Mouse (Mus musculus) CD8-positive naive resting alpha-beta T cell, adult 2 months (primary cell): Measurements from ENCODE around the gene 2310022B05Rik.

Source experiments
- DNase-seq, 2 experiments: peaks; one replicate each; pipeline ENCODE4 v3.0.0; 2022; ENCODE audit warnings: low read depth in 2 of 2, low spot score in 2 of 2

2310022B05Rik gene

DNA sequence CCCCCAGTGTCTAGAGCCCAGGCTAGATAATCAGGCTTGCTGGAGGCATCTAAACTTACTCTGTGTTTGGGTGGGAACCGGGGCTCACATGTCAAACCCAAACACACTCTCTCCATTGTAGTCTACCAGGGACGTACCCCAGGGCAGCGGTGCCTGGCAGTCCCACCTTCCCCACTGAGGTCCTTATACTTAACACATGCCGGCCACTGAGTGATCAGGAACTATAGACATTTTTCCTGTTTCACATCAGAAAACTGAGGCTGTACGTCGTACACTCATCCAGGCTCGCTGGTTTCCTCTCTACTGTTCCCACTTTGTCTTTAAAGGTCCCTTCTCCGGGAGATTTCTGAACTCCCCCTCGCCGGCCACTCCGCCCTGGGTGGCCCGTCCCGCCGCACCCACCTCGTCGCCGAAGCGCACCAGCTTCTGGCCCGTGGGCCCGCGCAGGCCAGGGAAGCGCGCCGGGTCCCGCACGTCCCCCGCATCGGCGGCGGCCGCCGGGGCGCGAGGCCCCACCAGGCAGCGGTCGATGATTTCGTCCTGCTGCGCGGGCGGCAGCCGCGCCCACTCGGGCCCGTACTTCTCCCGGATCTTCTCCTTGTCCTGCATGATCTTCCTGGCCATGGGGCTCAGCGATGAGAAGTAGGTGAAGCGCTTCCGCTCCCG lies 590 bp downstream of the 2310022B05Rik start:
- DNase-seq: peak in 1 of 2 experiments; percentile 5

DNA sequence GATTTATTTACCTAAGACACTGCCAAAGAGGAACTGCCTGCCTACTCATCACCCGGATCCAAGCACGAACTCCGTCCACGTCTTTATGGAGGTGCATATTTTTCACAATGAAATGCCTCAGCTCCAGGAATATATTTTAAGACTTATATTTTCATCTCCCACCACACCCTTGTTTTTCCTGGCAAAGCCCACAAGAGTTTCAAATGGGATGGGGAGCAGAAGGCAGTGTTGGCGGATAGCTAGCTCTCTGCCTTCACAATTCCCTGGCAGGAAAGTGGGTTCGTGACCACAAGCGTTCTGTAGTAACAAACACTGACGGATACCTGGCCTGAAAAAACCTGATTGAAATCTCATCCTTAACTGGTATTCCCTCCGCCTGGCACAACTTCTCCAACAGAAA lies 1.4 kb downstream of the 2310022B05Rik start:
- DNase-seq: no peak

DNA sequence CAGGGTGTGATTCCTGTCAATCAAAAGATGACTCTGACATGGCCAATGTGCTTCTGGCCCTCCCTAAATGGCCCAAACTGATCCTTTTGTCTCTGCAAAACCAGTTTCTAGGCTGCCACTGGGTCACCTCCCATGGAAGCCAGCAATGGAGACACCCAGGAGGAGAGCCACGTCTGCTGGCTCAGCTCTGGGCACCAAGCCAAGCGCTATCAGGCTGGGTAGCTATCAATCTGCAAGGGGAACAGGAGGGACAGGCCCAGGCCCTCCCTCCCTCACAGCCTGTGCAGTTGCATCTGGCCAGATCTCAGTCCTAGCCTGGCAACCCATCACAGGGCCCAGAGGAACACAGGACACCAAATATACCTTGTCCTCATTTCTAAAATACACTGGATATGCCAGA lies 4.8 kb downstream of the 2310022B05Rik start:
- DNase-seq: no peak

DNA sequence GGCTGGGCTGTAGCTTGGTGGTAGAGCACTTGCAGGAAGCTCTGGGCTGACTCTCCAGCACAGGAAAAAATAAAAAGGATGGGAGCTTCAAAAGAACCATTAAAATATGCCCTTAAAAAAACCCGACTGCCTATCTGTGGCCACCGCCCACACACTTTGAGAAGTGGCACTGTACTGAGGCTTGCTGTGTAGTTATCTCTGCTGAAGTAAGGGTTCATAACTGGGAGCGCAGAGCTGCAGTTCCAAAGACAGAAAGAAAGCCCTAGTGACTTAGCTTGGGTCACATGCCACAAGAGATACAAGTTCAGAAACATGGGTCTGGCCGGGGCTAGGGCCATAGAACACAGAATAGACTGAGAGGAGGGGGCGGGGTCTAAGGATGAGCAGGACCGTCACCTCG lies 5.2 kb downstream of the 2310022B05Rik start:
- no peak for DNase-seq

DNA sequence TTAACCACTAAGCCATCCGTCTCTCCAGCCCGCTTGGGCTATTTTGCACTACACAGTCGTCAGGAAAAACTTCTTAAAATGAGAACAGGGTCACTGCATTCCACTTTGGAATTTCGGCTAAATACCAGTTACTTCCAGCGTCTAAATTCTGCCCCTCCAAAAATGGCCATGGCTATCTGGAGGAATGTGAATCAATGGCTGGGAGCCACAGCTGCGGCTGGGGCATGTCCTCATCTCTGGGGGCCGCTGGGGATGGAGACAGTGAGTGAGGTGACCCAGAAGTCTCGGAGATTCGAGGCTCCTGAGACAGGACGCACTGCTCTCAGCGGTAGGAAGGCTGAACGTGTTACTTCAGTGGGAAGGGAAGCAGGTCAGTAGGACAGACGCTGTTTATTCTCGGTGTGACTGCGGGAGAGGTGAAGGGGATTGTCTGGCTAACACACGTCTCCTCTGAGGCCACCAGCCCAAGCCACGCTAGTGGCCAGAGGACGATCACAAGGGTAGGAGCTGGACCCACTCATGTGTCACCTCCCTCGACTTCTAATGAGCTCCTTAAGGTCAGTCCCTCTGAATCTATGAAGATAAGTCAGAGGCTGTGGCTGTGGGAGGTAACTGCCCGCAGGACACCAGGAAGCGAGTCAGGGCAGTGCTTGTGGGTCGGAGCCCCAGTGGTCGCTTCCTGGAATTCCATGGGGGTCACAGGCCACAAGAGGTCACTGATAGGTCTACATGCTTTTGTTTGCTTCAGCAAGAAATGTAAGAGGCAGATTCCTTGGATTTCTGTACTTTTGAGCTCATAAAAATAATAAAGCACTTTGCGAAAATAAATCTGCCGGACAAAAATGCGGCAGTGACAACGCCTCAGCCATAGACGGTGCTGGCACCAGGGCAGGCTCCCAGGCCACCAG lies 9.3 kb downstream of the 2310022B05Rik start:
- no peak for DNase-seq

DNA sequence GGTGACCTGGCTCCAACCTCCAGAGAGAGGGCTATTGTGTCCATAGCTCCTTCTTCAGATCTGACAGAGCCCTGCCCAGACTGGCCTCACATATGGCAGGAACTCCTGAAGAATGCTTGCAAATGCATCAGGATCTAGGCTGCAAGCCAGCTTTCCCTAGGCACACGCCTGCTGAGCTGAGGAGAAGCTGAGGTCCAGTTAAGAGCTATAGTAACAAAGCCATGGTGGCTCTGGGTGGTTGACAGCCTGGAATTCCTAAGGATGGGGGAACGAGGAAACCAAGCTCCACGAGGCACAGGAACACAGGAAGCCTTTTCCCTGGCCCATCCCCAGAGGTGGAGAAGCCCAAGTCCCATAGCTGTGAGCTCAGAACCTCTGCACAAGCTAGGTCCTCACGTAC lies 10.6 kb downstream of the 2310022B05Rik start:
- DNase-seq: no peak

DNA sequence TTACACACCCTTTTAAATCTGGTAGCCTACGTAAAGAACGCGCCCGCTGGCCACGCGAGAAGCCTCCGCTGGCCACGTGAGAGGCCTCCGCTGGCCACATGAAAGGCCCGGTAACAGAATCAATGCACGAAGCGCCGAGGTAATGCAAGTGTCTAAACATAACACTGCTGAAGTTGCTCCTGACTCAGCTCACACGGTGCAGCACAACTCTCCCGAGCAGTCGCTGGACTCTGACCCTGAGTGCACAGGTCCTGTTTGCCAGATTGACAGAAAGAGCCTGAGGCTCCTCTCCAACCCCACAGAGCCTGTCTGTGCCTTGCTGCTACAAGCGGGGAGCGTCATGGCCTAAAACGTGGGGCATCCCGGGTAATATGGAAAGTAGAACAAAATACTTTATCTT lies 11.4 kb downstream of the 2310022B05Rik start:
- no peak for DNase-seq

DNA sequence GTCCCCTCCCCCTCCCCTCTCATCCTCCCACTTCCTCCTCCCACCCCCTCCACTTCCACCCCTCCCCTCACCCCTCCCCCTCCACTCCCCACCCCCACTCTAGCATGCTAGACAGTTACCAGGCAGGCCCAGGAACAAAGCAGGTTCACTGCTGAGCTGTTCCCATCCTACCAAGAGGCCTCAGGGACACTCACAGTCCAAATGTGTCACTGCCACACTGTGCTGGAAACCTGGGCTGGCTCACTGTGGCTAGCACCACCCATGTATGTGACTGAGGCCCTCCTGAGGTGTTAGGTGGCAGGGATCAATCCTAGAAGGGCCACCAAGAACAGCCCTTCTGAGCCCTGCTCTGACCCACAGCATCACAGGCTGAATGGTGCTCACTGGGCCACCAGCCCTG lies 14.9 kb downstream of the 2310022B05Rik start:
- no peak for DNase-seq

DNA sequence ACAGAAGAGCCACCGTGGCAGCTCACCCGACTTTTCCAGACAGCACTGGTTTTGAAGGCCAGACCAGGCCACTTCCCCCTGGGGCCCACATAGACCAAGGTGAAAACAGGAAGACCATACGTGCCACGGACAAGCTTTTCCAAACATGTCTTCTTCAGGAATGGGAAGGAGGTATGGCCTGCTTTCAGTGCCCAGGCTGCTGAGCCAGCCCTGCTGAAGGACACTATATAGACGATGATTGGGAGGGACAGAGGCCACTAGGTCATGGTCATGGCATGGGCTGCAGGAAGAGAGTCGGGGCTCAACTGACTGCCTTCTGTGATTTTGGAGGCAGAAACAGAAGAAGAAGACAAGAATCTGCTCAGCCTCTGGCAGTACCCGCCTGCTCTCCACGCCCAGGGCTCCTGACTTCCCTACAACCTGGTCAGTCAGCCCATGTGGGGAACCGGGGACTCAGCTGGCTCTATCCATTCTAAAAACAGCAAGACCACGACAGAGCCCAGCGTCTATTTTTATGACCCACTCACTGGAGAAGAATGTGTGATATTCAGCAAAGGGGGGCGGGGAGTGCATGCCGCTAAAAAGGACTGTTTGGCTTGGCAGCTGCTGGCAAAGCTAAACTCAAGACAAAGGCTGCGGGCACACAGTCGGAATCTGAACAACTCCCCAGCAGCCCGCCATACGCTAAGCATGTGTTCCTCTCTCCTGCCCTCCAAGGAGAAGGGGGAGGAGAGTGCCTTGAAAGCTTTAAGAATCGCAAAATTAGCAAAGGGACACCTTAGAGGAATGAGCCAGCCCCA lies 19.4 kb downstream of the 2310022B05Rik start:
- no peak for DNase-seq

DNA sequence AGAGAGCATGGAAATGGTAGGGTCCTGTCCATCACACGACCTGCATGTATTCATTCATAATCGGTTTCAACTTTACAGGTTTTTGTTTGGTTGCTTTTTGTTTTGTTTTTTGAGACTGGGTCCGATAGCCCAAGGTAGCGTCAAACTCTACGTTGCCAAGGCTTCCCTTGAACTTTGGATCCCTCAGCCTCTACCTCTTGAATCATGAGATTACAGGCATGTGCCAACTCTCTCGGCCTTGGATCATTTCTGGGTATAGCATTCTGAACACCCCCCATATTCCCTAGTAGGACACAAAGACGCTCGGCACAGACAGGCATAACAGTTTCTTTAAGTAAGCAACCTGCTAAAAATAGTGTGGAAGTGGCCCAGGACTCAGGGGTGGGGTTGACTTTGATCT lies 21.6 kb downstream of the 2310022B05Rik start:
- no peak for DNase-seq

DNA sequence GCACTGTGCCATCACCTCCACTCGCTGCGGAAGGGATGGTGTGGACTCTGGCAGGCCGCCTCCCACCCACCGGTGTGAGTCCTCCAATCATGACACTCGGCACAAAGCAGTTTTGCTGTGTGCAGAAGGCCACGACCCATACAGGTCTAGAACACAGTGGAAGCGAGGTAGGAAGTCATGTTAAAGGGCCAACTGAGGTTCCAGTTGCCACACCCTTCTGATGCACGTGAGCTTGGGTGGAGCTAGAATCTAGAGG lies 28.0 kb downstream of the 2310022B05Rik start:
- DNase-seq: no peak

DNA sequence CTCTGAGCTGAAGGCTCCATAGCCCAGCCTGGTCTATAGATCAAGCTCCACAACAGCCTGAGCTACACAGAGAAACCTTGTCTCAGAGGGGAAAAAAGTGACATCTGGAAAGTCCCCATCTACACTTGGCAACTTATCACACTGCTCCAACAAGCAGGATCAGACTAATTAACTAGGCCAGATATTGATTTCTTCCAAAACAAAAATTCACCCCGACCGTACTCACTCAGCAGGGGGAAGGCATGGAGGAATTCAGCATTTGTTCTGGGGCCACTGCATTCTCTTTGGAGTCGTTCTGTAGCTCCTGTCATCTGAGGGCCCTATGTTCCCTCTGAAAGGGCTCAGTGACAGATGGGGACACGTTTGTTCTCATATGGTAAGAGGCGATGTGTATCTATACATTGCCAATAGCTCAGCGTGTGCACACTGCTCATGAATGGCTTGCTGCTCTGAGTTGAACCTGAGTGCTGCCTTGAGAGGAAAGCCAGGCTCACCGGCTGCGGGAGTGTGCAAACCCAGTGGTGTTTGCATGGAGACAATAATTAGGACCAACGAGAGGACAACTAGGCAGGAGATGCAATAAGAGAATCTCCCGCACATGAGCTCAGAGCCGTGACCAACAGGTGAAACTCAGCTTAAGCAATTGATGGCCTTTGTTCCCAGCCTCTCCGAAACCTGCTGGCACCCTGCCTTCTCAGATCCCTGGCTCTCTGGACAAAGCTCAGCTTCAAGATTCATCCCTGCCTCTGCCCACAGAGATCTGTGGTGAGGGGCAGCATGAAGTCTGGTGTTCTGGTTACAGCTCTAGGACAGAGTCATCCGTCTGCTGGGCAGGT lies 28.5 kb downstream of the 2310022B05Rik start:
- no peak for DNase-seq

DNA sequence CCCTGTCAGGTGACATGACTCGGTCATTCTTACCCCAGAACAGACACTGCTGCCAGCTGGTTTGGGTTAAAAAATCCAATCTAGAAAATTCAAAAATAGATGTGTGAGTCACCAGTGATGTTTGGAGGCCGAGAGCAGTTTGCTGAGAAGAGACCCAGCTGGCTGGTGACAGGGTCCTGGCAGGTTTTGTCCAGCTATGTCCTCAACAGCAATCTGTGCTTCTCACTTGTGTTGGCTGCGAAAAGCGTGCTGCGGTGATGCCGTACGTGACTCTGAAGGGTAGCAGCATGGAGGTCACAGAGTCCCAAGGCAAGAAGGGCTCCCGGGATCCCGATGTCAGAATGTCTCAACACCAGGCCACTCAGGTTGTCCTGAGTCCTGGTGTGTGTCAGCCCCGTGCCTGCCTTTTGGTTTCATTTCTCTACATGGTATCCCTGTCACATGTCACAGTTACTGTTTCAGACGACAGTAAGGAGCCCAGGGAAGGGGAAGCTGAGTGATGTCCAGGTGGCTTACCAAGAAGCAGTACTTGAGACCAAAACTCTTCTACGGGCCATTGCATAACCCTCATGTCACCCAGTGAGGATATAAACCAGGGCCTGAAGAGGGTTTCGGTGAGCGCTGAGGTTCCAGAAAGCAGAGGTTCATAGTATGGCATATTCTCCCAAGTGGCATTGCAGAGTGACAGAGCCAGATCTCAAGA lies 30.0 kb downstream of the 2310022B05Rik start:
- no peak for DNase-seq

DNA sequence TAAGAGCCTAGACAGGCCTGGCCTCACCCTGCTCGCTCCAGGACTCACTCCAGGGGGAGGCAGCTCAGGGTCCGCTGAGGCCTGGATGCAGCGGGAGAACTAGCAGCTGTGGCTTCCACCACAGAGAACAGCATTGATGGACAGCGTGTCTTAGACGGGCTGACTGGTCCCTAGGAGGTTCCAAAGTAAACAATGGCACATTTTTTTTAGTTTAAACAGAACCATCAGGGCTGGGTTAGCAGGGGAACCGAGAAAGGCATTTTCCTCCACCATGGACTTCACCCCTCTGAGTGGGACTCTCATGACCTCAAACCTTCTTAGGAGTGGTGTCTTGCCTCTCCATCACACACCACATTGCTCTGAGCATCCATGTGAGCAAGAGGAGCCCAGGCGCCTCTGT lies 31.2 kb downstream of the 2310022B05Rik start:
- DNase-seq: no peak

DNA sequence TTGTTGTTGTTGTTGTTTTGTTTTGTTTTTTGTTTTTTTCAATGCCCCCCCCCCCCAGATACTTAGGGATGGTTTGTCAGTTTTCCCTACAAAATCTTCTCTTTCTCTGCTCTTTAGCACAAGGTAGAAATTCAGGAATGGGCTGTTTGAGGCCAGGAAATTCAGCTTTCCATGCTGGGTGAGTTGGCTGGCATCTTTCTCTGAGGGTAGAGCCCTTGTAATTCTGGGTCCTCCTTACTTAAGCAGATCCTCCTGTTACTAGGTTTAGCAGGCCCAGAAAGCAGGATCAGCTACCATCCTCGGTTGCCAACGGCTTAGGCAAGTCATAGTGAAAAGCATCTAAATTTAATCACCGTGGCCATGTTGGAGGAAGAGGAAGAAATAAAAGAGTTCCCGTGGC lies 32.3 kb downstream of the 2310022B05Rik start:
- DNase-seq: no peak

DNA sequence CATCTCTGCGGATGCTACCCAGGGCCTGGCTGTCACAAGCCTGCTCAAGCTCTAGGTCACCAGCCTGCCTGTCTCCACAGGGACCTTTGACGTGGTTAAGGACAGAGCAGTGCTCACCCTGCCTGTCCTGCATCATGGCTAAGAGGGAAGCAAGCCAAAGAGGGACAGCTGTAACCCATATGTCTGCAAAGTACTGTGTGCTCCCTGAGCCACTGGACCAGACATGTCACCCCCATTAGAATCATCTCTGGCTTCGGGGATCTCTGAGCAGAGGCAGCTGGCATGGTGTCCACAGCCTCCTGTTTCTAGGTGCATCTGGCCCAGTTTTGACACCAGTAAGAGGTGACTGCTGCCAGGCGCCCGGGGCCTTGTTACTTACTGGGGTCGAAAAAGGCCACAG lies 32.7 kb downstream of the 2310022B05Rik start:
- no peak for DNase-seq

DNA sequence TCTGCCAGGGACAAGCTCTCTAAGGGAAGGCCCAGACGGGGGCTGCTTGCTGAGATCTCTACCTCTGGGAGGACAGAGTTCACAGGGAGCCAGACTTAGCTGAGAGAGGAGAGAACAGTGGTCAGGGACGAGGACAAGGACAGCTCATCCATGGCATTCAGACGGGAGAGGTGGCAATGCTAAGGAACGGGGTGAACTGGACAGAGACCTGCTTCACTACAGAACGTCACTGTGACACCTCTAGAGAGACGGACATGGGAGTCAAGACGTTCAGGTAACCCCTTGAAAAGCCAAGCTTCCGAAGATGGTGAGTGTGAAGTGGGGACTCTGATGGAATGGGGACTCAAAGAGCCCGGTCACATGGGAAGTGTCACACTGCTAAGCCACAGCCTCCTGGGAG lies 36.9 kb downstream of the 2310022B05Rik start:
- DNase-seq: no peak

DNA sequence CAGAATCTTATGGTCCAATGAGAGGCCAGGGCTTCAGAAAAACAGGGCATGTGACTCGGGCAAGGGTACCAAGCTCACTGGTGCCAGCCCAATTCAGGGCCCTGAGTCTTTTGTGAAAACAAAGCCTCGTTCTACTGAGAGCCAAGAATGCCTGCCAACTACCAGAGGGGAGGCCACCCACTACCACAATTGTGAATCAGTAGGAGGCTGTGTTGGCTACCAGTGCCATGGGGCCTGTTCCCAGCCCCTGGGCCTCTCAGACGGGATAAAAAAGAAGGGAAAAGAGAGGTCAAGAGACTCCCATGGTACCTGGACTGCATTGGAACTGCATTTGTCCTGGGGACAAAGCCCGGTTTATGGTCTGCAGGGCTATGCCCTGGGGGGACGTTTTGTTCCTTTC lies 41.9 kb downstream of the 2310022B05Rik start:
- no peak for DNase-seq

DNA sequence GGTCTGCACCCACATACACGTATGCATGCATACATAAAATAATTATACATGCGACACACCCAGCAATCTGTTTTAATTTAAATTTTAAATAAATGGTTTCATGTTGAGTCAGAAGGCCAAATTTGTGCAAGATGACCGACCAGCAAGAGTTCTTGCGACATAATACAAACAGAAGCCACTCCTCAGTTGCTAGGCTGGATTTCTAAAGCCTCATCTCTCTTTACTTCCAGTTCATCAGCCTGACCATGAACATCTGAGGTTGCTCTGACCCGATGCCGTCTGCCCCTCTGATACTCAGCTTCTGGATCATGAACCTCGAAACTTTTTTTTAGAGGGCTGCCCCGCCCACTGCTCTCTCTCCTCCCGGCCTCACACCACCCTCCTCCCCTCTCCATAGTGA lies 44.9 kb downstream of the 2310022B05Rik start:
- DNase-seq: no peak

DNA sequence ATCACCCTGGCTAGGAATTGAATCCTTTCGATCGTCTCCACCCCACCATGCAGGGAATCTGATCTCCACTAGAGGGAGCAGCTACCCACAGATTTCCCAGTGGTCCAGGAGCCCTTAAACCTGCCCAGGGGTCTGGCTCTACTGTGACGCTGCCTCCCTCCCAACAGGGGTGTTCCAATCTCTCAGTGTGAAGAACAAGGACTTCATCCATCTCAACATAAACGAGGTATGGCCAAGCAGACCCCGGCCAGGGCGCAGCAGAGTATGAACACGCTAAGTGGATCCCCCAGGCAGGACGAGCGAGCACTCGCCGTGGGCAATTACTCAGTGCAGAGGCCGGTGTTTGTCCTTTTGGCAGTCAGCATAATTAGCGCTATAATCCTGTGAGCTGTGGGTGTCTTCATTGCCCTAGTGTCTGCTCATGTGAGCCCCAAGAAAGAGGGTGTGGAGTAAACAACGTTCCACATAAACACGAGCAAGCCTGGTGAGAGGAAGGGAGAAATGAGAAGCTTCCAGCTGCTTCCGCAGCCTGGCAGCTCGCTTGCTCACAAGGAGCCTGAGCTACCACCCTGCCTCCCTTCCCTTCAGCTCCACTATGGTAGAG lies 45.8 kb downstream of the 2310022B05Rik start:
- peak; percentile 44 to 59 for DNase-seq
